Mouse (Mus musculus): ENCODE results near the gene Sp1.

DNA sequence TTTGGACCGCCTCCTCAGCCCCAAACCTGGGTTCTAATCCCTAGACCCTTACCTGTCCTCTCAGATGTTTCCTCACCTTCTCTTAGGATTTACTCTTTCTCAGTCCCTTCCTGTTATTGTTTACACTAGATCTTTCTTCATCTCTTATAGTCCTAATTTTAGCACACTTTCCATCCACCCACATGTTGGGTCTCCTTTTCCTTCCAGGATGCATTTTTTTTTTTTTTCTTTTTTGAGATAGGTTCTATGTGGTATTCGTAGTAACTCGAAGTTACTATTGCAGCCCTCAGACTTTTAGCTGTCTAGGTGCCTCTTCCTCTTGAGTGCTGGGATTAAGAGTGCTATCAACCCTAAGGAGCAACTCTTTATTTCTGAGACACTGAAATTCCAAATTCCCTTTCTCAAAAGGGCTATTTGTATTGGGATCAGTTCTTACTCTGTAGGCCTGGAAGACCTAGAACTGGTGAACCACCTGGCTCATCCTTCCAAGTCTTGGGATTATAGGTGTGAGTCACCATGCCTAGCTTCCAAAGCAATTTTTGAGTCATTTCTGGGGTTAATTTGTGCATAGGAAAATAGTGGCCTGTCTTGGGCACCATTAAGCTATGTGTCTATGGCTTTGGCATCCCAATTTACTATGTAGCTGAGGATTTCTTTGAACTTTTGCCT, 1.1 kb downstream of the Sp1 start:
- TF ChIP-seq EP300 (IDR thresholded peaks at IDR 0.05; ENCODE audit: low read depth): no peak; the same call in 1 of the 2 replicates
- no peak for TF ChIP-seq CTCF (IDR thresholded peaks at IDR 0.05; ENCODE audit: low read depth)

Measured in heart, postnatal 0 days (tissue).